Mouse (Mus musculus) embryo, embryonic 10.5 days (tissue): ENCODE data around the gene Paxip1.

Experiments
- DNase-seq: peaks from one replicate; pipeline ENCODE4 v3.0.0-alpha.2; 2015; ENCODE audit warnings: low spot score

Gene Paxip1

GRCm38 (mm10) chr5:27791303-27792172, at the start of gene Paxip1:
Gene Paxip1 (minus strand): TSS chr5:27791691.
- peak; percentile 95 for DNase-seq

- no peak for DNase-seq
These were observed 46.6 kb upstream of the Paxip1 start for GRCm38 (mm10) chr5:27838061-27838460.

GRCm38 (mm10) chr5:27835096-27835495, 43.6 kb upstream of the Paxip1 start:
- DNase-seq, result no peak

GRCm38 (mm10) chr5:27827971-27828370, 36.5 kb upstream of the Paxip1 start:
- DNase-seq, result no peak

GRCm38 (mm10) chr5:27821161-27821560, 29.7 kb upstream of the Paxip1 start:
- no peak for DNase-seq

GRCm38 (mm10) chr5:27818840-27819672, 27.6 kb upstream of the Paxip1 start:
- DNase-seq, result no peak

- DNase-seq, result no peak
These were observed 22.8 kb upstream of the Paxip1 start for GRCm38 (mm10) chr5:27814282-27814681.

GRCm38 (mm10) chr5:27793923-27794322, 2.4 kb upstream of the Paxip1 start:
- DNase-seq, result peak; percentile 79

- DNase-seq, result peak; percentile 15
These were observed 1.2 kb upstream of the Paxip1 start for GRCm38 (mm10) chr5:27792531-27793205.

- no peak for DNase-seq
These were observed 631 bp upstream of the Paxip1 start for GRCm38 (mm10) chr5:27792173-27792470.

GRCm38 (mm10) chr5:27790910-27791288, 592 bp downstream of the Paxip1 start:
- DNase-seq, result peak; percentile 80

- peak; percentile 4 for DNase-seq
These were observed 1.2 kb downstream of the Paxip1 start for GRCm38 (mm10) chr5:27790086-27790909.

- DNase-seq, result no peak
These were observed 1.9 kb downstream of the Paxip1 start for GRCm38 (mm10) chr5:27789586-27789985.

- DNase-seq, result no peak
These were observed 8.1 kb downstream of the Paxip1 start for GRCm38 (mm10) chr5:27783381-27783780.

- peak; percentile 18 for DNase-seq
These were observed 23.5 kb downstream of the Paxip1 start for GRCm38 (mm10) chr5:27767948-27768347.

GRCm38 (mm10) chr5:27765780-27766179, 25.7 kb downstream of the Paxip1 start:
- DNase-seq, result no peak

GRCm38 (mm10) chr5:27744944-27745343, 46.5 kb downstream of the Paxip1 start:
- no peak for DNase-seq

- DNase-seq, result no peak
These were observed 52.3 kb downstream of the Paxip1 start for GRCm38 (mm10) chr5:27739216-27739615.

GRCm38 (mm10) chr5:27737168-27737567, 54.3 kb downstream of the Paxip1 start:
- peak; percentile 86 for DNase-seq

- no peak for DNase-seq
These were observed 59.1 kb downstream of the Paxip1 start for GRCm38 (mm10) chr5:27732288-27732868.

GRCm38 (mm10) chr5:27731392-27731791, 60.1 kb downstream of the Paxip1 start:
- no peak for DNase-seq
